Mouse (Mus musculus) intestine, embryonic 15.5 days (tissue): ENCODE results near the gene Gm15319. TPM values are rescaled to one million over a fixed set of nuclear protein-coding genes. Genes with fewer than 3 reads are reported as not detected.
A peak's percentile ranks its signal among the peaks of the same experiment; 100 is the strongest.
"Not testable (repeated sequence)": the region's sequence is repeated elsewhere in the genome, so short reads cannot be mapped to it uniquely, and the experiment has no call there.

Source experiments
- ATAC-seq: fragments of 200-750 bp; cut with Nextera tagmentation; 2 replicates; pipeline ENCODE4 v1.8.0; 2017; ENCODE audit warnings: moderate TSS enrichment, moderate library complexity
- H3K27ac ChIP-seq: fragments of 300-500 bp; sonication (generic); 2 replicates; pipeline ENCODE4 v1.5.1; 2015; ENCODE audit warnings: mild to moderate bottlenecking, inconsistent platforms
- H3K27me3 ChIP-seq: fragments of 300-500 bp; sonication (generic); replicated peaks from 2 replicates; pipeline ENCODE4 v1.6.1; 2015; ENCODE audit warnings: inconsistent platforms
- H3K36me3 ChIP-seq: fragments of 300-500 bp; sonication (generic); 2 replicates; pipeline ENCODE4 v1.6.1; 2015; ENCODE audit warnings: inconsistent platforms
- H3K4me1 ChIP-seq: fragments of 300-500 bp; sonication (generic); replicated peaks from 2 replicates; pipeline ENCODE4 v1.6.1; 2015; ENCODE audit warnings: inconsistent platforms
- H3K4me2 ChIP-seq: fragments of 300-500 bp; sonication (generic); replicated peaks from 2 replicates; pipeline ENCODE4 v1.6.1; 2015; ENCODE audit warnings: mild to moderate bottlenecking, inconsistent platforms
- H3K4me3 ChIP-seq: fragments of 300-500 bp; sonication (generic); replicated peaks from 2 replicates; pipeline ENCODE4 v1.5.1; 2015; ENCODE audit warnings: inconsistent platforms
- H3K9ac ChIP-seq: fragments of 300-500 bp; sonication (generic); 2 replicates; pipeline ENCODE4 v1.6.1; 2015; ENCODE audit warnings: inconsistent platforms
- H3K9me3 ChIP-seq: fragments of 300-500 bp; sonication (generic); 2 replicates; pipeline ENCODE4 v1.6.1; 2016; ENCODE audit warnings: inconsistent platforms
- WGBS: fragments of 180-500 bp; shearing (Covaris S2); methylation state at CpG from one replicate; pipeline ENCODE4 v1.1.7; 2015; 5-methylcytosine and 5-hydroxymethylcytosine counted together
- polyA plus RNA-seq: library from polyadenylated mRNA; unstranded; fragments of >200 nt; fragmentation: Nextera tagmentation; extraction: Ambion mirVana; gene quantifications from 2 replicates; pipeline ENCODE4 v1.2.1, GENCODE M21; 2015

The Gm15319 gene
- polyA plus RNA-seq, 1 experiment from 2014 or later, result 0.69 TPM

- 100% methylated on average over 1 of the region's 4 CpGs for WGBS
- not testable (repeated sequence) for H3K4me1 ChIP-seq, H3K27me3 ChIP-seq, H3K9me3 ChIP-seq, H3K4me3 ChIP-seq, H3K9ac ChIP-seq, H3K27ac ChIP-seq, H3K36me3 ChIP-seq, H3K4me2 ChIP-seq
- ATAC-seq, result peak; percentile 50
Observed at GRCm38 (mm10) chr8:20379650-20380436, 16.8 kb upstream of the Gm15319 start.

DNA sequence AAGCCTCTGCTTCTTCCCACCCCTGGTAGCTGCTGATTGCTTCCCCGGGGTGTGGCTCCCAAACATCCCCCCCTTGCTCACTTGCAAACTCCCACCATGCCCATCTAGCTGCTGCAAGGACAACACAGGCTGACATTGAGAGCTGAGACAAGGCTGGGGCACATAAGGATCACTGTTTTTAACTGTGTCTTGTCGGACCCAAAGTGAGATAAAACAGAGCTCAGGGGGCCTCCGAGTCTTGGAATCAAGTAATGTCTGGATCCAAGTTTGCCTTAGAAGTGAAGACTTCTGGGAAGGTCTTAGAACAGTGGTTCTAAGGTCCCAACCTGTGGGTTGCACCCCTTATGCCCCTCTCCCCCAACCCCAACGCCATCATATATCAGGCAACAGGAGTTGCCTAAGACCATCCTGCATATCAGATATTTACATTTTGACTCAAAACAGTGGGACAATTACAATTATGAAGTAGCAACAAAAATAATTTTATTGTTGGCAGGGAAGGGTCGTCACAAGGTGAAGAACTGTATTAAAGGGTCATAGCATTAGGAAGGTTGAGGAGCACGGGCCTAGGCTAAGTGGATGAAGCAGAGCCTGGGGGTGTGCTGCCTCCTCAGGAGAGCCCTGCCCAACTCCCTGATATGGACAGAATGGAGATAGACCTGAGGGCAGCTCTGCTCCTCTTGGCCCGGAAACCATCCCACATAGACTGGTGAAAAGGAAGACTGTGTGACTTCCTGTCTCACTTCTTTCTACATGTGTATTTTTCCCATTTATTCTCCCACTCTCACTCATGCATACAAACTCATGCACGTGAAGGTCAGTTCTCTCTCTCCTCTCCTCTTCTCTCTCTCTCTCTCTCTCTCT lies 16.0 kb upstream of the Gm15319 start:
- not testable (repeated sequence) for H3K4me1 ChIP-seq, H3K27ac ChIP-seq, H3K36me3 ChIP-seq, H3K4me2 ChIP-seq, H3K9ac ChIP-seq, H3K4me3 ChIP-seq, H3K9me3 ChIP-seq, H3K27me3 ChIP-seq
- 82% methylated on average over 4 of the region's 8 CpGs for WGBS
- ATAC-seq, result peak; percentile 79

- not testable (repeated sequence) for H3K4me2 ChIP-seq, H3K27me3 ChIP-seq, H3K27ac ChIP-seq, H3K9me3 ChIP-seq, H3K9ac ChIP-seq, H3K4me3 ChIP-seq, H3K36me3 ChIP-seq, ATAC-seq, H3K4me1 ChIP-seq
- 85% methylated on average over 5 of the region's 8 CpGs for WGBS
Observed at GRCm38 (mm10) chr8:20378353-20378752, 15.3 kb upstream of the Gm15319 start.

DNA sequence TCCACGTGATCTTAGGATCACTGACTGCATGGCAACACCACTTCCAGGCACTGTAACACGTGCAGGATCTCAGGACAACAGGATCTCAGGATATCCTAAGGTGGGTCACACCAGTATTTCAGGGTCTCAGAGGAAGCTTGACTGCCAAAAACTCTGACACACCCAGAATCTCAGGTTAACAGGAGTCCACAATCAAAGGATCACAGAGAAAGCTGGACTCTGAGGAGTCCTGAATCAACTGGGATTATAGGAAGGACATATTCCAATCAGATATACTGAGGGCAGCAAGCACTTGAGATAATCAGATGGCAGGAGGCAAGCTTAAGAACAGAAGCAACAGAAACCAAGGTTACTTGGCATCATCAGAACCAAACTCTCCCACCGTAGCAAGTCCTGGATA lies 12.7 kb upstream of the Gm15319 start:
- not testable (repeated sequence) for H3K4me3 ChIP-seq, H3K4me2 ChIP-seq, H3K4me1 ChIP-seq, H3K27me3 ChIP-seq, H3K27ac ChIP-seq, H3K36me3 ChIP-seq, ATAC-seq, H3K9ac ChIP-seq, H3K9me3 ChIP-seq
- WGBS, result no CpG with 5 or more reads among the region's 3 CpGs

DNA sequence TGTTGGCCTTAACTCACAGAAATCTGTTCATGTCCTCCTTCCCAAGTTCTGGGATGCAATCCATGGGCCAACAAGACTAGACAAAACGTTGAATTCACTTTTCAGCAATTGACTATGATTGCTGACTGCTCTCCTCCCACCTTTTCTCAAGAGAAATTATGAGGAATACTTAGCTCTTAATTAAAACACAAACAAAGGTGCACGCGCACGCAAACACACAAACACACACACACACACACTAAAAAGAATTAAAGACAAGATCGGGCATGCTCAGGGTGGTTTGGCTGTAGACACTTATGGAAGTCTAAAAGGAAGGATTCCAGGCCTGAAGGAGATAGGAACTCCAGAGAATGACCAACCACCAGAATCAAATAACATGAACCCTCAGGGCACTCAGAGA lies 6.6 kb downstream of the Gm15319 start:
- not testable (repeated sequence) for H3K36me3 ChIP-seq, H3K27me3 ChIP-seq, H3K4me1 ChIP-seq, H3K9ac ChIP-seq, H3K4me2 ChIP-seq, H3K4me3 ChIP-seq, H3K27ac ChIP-seq, H3K9me3 ChIP-seq, ATAC-seq
- 86% methylated on average over 5 of the region's 5 CpGs for WGBS

DNA sequence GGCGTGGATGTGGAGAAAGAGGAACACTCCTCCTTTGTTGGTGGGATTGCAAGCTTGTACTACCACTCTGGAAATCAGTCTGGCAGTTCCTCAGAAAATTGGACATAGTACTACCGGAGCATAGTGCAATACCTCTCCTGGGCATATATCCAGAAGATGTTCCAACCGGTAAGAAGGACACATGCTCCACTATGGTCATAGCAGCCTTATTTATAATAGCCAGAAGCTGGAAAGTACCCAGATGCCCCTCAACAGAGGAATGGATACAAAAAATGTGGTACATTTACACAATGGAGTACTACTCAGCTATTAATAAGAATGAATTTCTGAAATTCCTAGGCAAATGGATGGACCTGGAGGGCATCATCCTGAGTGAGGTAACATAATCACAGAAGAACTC lies 9.4 kb downstream of the Gm15319 start:
- not testable (repeated sequence) for H3K9ac ChIP-seq, H3K9me3 ChIP-seq, H3K4me3 ChIP-seq, H3K27ac ChIP-seq, H3K4me1 ChIP-seq, ATAC-seq, H3K4me2 ChIP-seq, H3K36me3 ChIP-seq, H3K27me3 ChIP-seq
- WGBS, result 91% methylated on average over 2 of the region's 3 CpGs

- H3K27ac ChIP-seq, H3K9me3 ChIP-seq, H3K27me3 ChIP-seq, H3K4me2 ChIP-seq, H3K36me3 ChIP-seq, H3K4me3 ChIP-seq, H3K9ac ChIP-seq, ATAC-seq, H3K4me1 ChIP-seq: not testable (repeated sequence)
- 93% methylated on average over 5 of the region's 6 CpGs for WGBS
Observed at GRCm38 (mm10) chr8:20302759-20303158, 60.3 kb downstream of the Gm15319 start.

DNA sequence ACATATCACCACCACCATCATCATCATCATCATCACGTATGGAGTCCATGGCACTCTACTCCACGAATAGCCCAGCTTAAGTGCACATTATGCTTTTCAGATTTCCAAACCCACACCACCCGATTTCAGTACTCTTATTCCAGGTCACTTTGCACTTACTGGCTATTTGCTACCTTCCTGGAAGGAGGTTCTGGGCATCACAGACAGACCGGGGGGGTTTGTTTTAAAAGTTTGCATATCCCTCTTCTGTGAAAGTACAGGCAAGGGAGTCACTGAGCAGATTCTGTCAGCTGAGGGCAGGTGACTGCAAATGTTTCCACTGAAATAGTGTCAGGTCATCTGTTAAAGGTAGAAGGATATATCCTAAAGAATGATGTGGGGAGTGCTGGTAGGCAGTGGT lies 63.0 kb downstream of the Gm15319 start:
- not testable (repeated sequence) for H3K27ac ChIP-seq, H3K4me3 ChIP-seq, H3K27me3 ChIP-seq, H3K4me1 ChIP-seq, H3K36me3 ChIP-seq, H3K9me3 ChIP-seq, H3K4me2 ChIP-seq, H3K9ac ChIP-seq, ATAC-seq
- 79% methylated on average over 4 of the region's 4 CpGs for WGBS

- not testable (repeated sequence) for H3K36me3 ChIP-seq, ATAC-seq, H3K9me3 ChIP-seq, H3K4me3 ChIP-seq, H3K27ac ChIP-seq, H3K9ac ChIP-seq, H3K27me3 ChIP-seq, H3K4me2 ChIP-seq, H3K4me1 ChIP-seq
- WGBS, result 80% methylated on average over 13 of the region's 13 CpGs
Observed at GRCm38 (mm10) chr8:20297939-20298505, 65.0 kb downstream of the Gm15319 start.

DNA sequence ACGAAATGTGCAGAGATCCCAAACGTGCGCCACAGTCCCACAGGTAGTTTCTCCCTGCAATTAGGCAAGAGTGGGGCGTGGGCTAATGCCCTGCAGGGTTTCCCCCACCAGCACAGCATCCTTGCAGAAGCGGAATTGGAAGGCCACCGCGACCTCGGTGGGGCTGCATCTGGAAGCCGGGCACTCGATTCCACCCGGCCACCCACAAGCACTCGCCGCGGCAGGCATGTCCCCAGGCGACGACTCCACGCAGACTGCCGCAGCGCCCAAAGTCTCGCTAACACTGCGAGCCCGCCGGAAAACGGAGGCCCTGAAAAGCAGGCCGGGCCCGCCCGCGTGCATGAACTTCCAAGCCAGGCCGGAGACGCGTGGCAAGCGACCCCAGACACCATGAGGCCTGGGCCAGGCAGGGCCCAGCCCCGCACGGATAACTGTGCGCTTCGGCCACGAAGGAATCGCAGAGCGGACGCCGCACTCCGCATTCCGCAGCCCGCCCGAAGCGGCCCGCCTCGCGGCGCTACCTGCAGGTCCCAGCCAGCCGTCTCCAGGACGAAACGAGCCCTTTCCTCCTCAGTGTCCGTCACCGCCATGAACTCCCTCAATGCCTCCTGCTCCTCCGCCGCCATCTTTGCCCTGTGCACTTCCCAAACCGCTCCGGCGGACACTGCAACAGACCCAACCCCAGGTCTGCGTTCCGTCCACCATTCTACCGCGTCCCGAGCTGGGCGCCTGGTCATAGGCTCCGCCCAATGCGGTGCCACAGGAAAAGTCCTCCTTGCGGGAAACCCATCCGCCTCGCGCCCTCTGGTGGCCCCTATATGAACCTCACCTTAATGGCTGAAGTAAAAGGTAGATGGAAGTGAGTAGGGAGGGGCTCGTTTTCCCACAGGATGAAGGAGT lies 66.0 kb downstream of the Gm15319 start:
- H3K4me1 ChIP-seq, H3K9me3 ChIP-seq, H3K36me3 ChIP-seq, H3K27me3 ChIP-seq: not testable (repeated sequence)
- ATAC-seq, result peak; percentile 99
- Histone ChIP-seq H3K9ac (peak overlapping the region; percentile 82), H3K27ac (peak overlapping the region; percentile 73), H3K4me3 (peak overlapping the region; percentile 59), H3K4me2 (peak overlapping the region; percentile 58)
- 10% methylated on average over 72 of the region's 73 CpGs for WGBS

- H3K9ac ChIP-seq, H3K4me2 ChIP-seq, H3K4me1 ChIP-seq, H3K4me3 ChIP-seq, ATAC-seq, H3K27me3 ChIP-seq, H3K27ac ChIP-seq, H3K36me3 ChIP-seq, H3K9me3 ChIP-seq: not testable (repeated sequence)
- 88% methylated on average over 3 of the region's 4 CpGs for WGBS
Observed at GRCm38 (mm10) chr8:20295881-20296280, 67.1 kb downstream of the Gm15319 start.

DNA sequence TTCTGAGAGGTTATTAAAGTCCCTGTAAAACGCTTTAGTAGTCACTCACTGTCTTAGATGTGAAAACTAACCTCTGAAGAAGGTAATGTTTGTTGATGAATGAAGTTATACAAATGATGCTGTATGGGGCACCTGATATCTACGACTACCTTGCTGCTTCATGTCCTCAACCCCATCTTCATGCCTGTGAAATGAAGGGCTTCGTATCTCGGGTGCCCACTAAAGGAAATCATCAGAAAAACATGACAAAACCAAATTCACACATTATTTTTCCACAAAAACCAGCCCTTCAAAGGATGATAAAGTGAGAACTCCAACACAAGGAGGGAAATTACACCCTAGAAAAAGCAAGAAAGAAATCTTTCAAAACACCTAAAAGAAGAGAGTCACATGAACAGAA lies 68.2 kb downstream of the Gm15319 start:
- H3K27me3 ChIP-seq, ATAC-seq: not testable (repeated sequence)
- 88% methylated on average over 4 of the region's 4 CpGs for WGBS

More for the DNA sequence above, 68.2 kb downstream of the Gm15319 start:
- H3K36me3 ChIP-seq, H3K27ac ChIP-seq, H3K4me2 ChIP-seq, H3K9ac ChIP-seq, H3K4me1 ChIP-seq, H3K4me3 ChIP-seq, H3K9me3 ChIP-seq: not testable (repeated sequence)
